Mouse (Mus musculus): Measurements from ENCODE around the gene Peli1. TPM values are rescaled to one million over a fixed set of nuclear protein-coding genes. Genes with fewer than 3 reads are reported as not detected.

The Peli1 gene
- total RNA-seq, 1 experiment from 2014 or later = 57.1 TPM

DNA sequence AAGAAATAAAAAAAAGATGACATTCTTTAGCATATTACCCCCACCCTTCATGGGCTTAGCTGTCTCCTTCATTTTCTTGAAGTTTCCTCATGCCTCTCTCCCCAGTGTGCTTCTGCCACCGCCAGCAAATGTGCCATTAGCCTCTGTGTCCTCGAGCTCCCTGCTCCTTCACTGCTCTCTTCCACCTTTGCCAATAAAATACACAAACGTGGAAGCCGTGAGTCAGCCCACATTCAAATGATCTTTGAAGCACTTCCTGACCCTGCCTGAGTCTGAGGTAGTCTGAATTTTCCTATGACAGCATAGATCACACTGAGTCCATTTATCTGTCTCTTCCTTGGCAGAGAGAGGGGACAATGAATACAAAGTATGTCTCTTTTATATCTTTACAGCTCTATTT, 1.5 kb upstream of the Peli1 start:
- no peak for ATAC-seq (replicated peaks; ENCODE audit: insufficient number of reproducible peaks, low FRiP score, low TSS enrichment, poor library complexity, severe bottlenecking)

GRCm38 (mm10) chr11:21091428-21092405, 626 bp downstream of the Peli1 start:
- no peak for ATAC-seq (replicated peaks; ENCODE audit: insufficient number of reproducible peaks, low FRiP score, low TSS enrichment, poor library complexity, severe bottlenecking)

DNA sequence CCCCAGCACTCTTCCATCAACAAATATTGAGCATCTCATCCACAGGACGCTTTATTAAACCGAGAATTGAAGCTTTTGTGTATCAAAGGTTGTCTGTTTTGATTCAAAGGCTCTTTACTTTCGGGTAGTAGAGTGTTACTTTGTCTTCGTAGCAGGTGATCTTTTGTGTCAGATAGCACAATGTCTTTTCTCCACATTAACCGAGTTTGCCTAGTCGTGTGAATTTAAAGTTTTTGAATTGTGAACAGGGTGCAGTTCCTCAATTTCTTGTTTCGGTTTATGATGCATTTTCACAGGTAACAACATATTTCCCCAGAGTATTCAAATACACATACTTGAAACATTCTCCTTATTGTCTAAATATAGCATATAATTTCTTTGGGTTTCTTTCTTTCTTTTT, 1.5 kb downstream of the Peli1 start:
- ATAC-seq (replicated peaks; ENCODE audit: insufficient number of reproducible peaks, low FRiP score, low TSS enrichment, poor library complexity, severe bottlenecking) = no peak

DNA sequence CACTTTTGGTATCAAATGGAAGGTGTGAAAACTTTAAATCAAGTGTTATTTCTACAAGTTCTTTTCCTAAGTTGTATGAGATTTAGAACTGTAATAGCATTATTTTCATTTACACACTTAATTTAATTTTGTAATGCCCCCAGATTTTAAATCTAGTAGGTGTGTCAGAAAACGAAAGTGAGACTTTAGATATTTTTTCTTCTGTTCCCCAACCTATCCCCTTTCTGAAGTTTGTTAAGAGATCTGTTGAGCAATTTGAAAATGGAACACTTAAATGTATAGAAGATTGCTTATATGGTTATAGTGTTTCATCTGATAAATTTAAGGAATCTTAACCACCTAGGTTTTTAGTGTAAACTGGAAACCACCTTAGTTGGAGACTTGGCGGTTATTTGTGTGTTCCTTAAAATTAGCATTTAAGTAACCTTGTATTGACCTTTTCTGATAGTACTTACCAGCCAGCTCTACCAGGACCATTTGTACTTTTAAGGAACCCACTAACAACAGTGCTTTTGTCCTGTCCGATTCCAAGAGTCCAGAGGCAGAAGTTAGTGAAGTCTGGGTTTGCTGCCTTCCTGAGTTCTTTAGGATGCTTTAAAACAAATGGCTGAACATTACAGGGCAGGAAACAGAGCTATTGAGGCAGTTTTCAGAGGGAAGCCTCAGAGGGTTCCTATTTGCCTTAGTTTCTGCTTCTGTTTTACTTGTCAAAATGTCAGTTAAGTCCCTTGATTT, 2.2 kb downstream of the Peli1 start:
- ATAC-seq (replicated peaks; ENCODE audit: insufficient number of reproducible peaks, low FRiP score, low TSS enrichment, poor library complexity, severe bottlenecking) = no peak

DNA sequence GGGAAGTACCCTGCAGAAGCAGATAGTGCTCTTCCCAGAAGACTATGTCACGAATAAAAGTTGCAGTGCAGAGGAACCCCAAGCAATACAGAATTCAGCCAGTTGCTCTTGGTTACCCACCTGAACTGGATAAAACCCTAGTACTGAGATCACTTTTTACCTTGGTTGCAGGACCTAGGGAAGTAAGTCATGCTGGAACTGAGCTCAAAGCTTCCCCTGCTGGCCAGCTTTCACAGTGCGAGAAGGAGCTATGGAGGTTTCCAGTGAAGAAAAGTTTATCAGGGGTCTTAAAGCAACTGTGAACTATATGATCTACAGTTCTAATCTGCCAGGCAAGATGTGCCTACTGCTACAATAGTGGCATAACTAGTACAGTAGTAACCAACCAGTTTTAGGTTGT, 5.5 kb downstream of the Peli1 start:
- ATAC-seq (replicated peaks; ENCODE audit: insufficient number of reproducible peaks, low FRiP score, low TSS enrichment, poor library complexity, severe bottlenecking) = no peak

DNA sequence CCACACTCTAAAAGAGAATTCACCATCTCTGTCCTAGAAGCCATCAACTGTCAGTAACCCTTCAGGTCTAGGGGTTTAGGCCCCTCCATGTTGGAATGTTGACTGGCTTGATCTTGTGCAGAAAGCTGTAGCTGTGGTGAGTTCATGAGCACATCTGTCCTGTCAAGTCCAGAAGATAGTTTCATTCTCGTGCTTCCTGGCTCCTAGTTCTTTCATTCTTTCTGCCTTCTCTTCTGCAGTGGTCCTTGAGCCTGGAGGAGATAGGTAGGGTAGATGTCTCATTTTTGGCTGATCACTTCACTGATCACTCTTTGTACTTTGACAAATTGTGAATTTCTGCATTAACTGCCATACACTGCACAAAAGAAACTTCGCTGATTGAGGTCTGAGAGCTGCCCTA, 7.4 kb downstream of the Peli1 start:
- ATAC-seq (replicated peaks; ENCODE audit: insufficient number of reproducible peaks, low FRiP score, low TSS enrichment, poor library complexity, severe bottlenecking) = no peak

GRCm38 (mm10) chr11:21100704-21101103, 9.6 kb downstream of the Peli1 start:
- no peak for ATAC-seq (replicated peaks; ENCODE audit: insufficient number of reproducible peaks, low FRiP score, low TSS enrichment, poor library complexity, severe bottlenecking)

DNA sequence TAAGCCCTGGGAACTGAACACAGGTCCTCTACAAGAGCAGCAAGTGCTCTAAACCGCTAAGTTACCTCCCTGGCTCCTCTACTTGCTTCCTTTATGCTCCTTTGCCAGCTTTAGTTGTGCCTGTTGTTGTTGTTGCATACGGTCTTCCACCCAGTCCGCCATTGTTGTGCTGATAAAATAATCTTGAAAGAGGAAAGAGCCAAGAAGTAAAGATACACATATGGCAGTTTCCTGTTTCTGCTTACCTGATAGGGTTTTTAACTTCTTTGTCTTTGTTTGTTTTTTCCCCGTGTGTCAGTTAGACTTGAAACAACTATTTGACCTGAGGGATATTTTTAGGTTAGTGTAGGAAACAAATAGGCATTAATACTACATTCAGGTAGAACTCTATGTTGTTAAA, 10.2 kb downstream of the Peli1 start:
- ATAC-seq (replicated peaks; ENCODE audit: insufficient number of reproducible peaks, low FRiP score, low TSS enrichment, poor library complexity, severe bottlenecking) = no peak

DNA sequence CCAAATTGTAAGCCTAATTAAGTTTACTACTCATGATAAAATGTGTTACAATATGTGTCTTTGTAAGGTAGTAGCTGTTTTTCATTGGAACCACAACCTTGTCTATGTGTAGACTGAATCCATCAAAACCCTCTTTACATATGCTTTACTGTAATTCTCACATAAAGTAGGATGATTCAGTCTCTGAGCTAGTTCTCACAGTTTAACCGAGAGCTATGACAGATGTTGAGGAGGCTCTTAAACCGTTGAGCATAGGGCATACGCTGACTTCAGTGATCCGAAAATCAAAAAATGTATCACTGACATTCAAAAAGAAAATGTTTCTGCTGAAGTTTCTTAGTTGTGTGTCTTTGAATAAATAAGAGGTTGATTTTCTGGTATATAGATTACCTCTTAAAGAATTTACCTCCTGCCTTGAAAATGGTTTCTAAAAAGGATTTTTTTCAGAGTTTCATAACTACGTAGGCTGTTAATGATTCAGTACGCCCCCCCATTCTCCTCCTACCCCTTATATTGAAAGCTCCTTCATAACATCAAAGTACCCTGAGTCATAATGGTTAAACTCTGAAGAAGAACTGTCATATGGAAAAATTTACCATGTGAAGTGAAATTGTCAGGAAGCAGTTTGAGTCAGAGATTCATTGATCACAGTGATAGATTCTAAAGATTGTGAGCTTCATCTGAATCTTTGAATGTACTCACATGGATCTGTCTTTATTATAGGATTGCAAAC, 11.3 kb downstream of the Peli1 start:
- ATAC-seq (replicated peaks; ENCODE audit: insufficient number of reproducible peaks, low FRiP score, low TSS enrichment, poor library complexity, severe bottlenecking) = no peak

DNA sequence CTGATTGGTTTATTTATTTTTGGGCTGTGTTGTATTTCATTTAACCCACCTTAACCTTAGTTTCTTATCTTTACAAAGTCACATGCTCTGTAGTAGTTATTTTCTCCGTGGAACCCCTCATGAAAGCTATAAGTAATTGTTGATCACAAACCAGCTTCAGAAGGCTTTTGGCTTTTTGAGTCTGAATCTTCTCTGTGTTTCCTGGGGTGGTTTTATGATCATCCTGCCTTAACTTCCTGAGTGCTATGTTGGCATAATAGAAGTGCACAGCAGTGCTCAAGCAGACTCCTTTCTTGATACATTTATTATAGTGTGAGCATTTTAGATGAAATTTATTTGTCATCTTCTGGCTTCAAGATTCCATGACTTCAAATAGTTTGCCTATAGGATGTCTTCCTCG, 12.1 kb downstream of the Peli1 start:
- ATAC-seq (replicated peaks; ENCODE audit: insufficient number of reproducible peaks, low FRiP score, low TSS enrichment, poor library complexity, severe bottlenecking) = no peak

DNA sequence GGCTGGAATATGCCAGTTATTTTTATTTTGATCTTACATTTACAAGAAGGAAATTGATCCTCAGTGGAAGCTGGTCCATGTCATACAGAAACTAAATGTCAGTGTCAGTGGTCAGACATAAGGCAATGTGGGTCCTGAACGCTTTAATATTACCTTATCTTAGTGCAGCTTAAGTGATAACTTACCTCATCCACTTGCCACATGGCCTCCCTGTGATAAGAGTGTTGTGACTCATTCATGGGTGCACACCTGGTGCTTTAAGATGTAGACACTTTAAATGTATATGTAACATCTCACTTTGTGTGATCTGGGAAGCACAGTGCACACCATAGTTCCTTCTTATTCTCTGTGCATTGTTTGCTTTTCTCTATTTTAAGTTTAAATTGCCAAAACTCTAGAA, 14.3 kb downstream of the Peli1 start:
- no peak for ATAC-seq (replicated peaks; ENCODE audit: insufficient number of reproducible peaks, low FRiP score, low TSS enrichment, poor library complexity, severe bottlenecking)

DNA sequence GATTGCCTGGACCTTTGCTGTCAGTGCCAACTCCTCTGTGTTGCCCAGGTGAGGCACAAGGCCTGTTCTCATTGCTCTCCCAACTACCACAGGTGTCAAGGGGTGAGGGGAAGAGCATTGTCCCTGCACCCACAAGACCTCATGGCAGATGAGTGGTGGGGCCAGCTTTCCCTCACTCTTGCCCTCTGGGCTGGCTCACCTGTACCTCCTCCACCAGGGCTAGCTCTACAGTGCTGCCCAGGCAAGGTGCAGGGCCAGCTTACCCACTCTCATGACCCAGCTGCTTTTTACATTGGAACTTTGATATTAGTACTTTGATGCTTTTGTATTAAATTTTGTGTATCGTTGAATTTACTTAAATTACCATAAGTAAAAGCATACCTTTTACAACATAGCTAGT, 16.0 kb downstream of the Peli1 start:
- no peak for ATAC-seq (replicated peaks; ENCODE audit: insufficient number of reproducible peaks, low FRiP score, low TSS enrichment, poor library complexity, severe bottlenecking)

DNA sequence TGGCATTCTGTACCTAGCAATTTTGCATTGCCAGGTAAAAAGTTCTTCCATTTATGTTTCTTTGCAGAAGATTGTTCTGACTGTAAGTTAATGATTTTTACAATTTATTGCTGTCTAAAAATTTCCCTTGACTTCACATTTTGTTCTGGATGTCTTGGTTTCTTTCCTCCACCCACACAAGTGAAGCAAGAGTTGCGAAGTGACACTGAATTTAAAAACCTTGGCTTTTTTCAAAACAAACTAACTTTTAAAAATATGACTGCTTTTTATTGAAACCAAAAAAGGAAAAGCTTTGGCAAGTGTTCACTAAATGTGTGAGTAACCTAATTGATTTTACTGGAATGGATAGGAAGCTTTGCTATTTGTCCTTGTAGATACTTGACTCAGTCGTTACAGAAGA, 18.2 kb downstream of the Peli1 start:
- ATAC-seq (replicated peaks; ENCODE audit: insufficient number of reproducible peaks, low FRiP score, low TSS enrichment, poor library complexity, severe bottlenecking) = no peak

DNA sequence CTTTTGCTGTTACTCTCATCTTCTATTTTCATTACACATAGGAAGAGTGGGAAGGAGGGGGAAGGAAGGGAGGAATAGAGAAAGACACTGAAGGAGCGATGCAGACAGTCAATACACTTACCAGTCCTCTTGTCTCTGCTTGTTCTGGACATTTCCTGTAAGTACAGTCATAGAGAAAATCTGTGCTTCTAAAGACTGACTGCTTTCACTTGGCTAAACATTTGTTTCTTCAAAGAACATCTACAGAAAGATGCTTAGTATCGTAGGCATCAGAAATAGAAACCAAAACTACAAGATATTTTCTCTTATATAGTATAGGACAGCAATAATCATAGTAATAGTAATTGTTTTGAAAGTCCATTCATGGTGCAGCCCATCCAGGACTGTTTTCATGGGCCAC, 23.4 kb downstream of the Peli1 start:
- no peak for ATAC-seq (replicated peaks; ENCODE audit: insufficient number of reproducible peaks, low FRiP score, low TSS enrichment, poor library complexity, severe bottlenecking)

GRCm38 (mm10) chr11:21115804-21116203, 24.7 kb downstream of the Peli1 start:
- no peak for ATAC-seq (replicated peaks; ENCODE audit: insufficient number of reproducible peaks, low FRiP score, low TSS enrichment, poor library complexity, severe bottlenecking)

DNA sequence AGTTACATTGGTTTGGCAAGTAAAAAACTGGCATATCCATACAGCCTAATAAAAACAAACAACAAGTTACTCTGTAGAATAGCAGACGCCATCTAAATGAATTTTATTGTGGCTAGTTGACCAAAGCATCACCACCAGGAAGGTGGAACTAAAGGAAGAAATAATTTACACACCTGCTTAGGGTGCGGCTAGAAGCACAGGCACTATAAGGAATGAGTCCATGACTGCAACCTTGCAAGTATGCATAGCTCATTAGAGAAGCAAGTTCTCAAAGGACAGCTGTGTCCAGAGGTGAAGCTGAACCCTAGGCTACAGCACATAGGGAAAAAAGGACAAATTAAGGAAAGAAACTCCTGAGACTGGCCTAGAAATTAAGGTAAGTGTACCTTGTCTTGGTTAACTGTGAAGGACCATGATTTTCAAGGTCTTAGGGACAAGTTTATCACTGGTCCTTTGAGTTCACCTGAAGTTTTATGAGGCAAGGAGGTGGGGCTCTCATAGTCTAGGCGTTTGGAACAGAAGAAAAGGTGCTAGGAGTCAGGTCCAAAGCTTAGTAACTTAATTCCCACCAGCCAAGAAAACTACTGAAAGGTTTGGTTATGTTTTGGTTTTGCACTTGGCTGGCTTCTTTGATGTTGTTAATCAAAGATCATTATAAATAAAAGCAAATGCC, 25.7 kb downstream of the Peli1 start:
- no peak for ATAC-seq (replicated peaks; ENCODE audit: insufficient number of reproducible peaks, low FRiP score, low TSS enrichment, poor library complexity, severe bottlenecking)

GRCm38 (mm10) chr11:21121737-21122136, 30.6 kb downstream of the Peli1 start:
- ATAC-seq (replicated peaks; ENCODE audit: insufficient number of reproducible peaks, low FRiP score, low TSS enrichment, poor library complexity, severe bottlenecking) = no peak

- no peak for ATAC-seq (replicated peaks; ENCODE audit: insufficient number of reproducible peaks, low FRiP score, low TSS enrichment, poor library complexity, severe bottlenecking)
Measured at GRCm38 (mm10) chr11:21122399-21122798, 31.3 kb downstream of the Peli1 start.

DNA sequence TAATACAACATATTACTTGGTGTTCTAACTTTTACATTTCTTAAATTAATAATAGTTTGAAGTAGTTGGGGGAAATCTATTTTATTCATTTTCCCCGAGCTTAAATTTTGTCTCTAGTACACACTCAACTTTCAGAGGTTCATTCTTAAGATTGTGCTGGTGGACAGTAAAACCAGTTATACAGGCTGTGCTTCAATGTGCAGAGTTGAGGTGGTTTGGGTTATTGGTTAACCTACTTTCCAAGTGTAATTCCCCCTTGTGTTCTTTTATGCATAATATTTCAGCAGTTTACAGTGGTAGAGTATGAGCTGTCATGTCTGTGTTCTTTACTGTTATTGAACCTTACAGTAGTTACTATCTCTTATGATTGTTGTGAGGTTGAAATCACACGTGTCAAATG, 40.6 kb downstream of the Peli1 start:
- no peak for ATAC-seq (replicated peaks; ENCODE audit: insufficient number of reproducible peaks, low FRiP score, low TSS enrichment, poor library complexity, severe bottlenecking)

All from monocyte, adult 5-6 weeks (primary cell).